Mouse (Mus musculus): ENCODE results near the gene Akt2. TPM values are rescaled to one million over a fixed set of nuclear protein-coding genes. Genes with fewer than 3 reads are reported as not detected.
"Not testable (repeated sequence)": the region's sequence is repeated elsewhere in the genome, so short reads cannot be mapped to it uniquely, and the experiment has no call there.

The Akt2 gene
- total and polyA plus RNA-seq, 3 experiments, result 73.5 to 127 TPM; not detected in 1

DNA sequence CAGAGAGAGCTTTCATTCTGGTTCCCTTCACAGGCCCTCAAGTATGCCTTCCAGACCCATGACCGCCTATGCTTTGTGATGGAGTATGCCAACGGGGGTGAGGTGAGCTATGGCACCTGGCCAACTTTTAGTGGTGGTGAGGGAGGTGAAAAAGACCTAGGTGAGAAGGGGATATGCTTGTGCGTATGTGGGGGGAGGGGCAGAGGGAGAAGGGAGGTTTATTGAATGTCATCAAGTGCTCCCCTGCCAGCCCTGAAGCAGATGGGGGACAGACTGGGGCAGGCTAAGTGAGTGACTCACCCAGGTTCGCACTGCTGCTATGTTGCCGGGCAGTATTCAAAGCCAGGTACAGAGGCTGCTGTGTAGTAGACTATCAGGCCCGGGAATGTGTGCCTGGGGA is 41.8 kb downstream of the Akt2 start:
- Histone ChIP-seq H3K79me2 (ENCODE audit: control insufficient read depth, insufficient read depth, low read length, poor library complexity) (no peaks in the 10 kb centered on the region), H3K36me3 (ENCODE audit: control insufficient read depth in 1 of 2, insufficient read depth in 2 of 2, low read length in 2 of 2) (no peaks in the 10 kb centered on the region; a peak in 1 of 4 replicates), H3K27ac (ENCODE audit: control insufficient read depth, low read depth, low read length) (no peak overlapping the region), H3K27me3 (ENCODE audit: control insufficient read depth in 1 of 2, insufficient read depth in 2 of 2, low read length in 2 of 2) (no peaks in the 10 kb centered on the region), H3K4me3 (ENCODE audit: control insufficient read depth in 1 of 2, insufficient read depth in 1 of 2, low read depth in 2 of 2, low read length in 2 of 2) (no peak overlapping the region), H3K9ac (ENCODE audit: control insufficient read depth, low read depth, low read length, poor library complexity, severe bottlenecking) (no peak overlapping the region), H3K4me1 (ENCODE audit: control insufficient read depth in 1 of 2, insufficient read depth in 2 of 2, low read length in 2 of 2) (no peaks in the 10 kb centered on the region), H3K9me3 (replicated peaks; ENCODE audit: insufficient read depth, low read length) (no peaks in the 10 kb centered on the region)
- TF ChIP-seq ZNF384 (IDR thresholded peaks at IDR 0.05; ENCODE audit: low read depth, low read length) (no peak), EP300 (IDR thresholded peaks at IDR 0.05; ENCODE audit: low read depth in 1 of 2, low read length in 2 of 2) (no peak), MYB (IDR thresholded peaks at IDR 0.05; ENCODE audit: low read depth, low read length) (no peak), USF1 (IDR thresholded peaks at IDR 0.05; ENCODE audit: low read depth, low read length) (no peak), MAZ (IDR thresholded peaks at IDR 0.05; ENCODE audit: low read depth, low read length) (no peak), ETS1 (IDR thresholded peaks at IDR 0.05; ENCODE audit: low read depth, low read length) (no peak), ZKSCAN1 (IDR thresholded peaks at IDR 0.05; ENCODE audit: low read depth, low read length) (no peak), GATA1 (IDR thresholded peaks at IDR 0.05; ENCODE audit: low read depth, low read length) (no peak), NELFE (IDR thresholded peaks at IDR 0.05; ENCODE audit: low read depth, low read length) (no peak), POLR2AphosphoS2 (IDR thresholded peaks at IDR 0.05; ENCODE audit: low read length) (no peak), NRF1 (IDR thresholded peaks at IDR 0.05; ENCODE audit: insufficient read depth, low read depth, low read length, poor library complexity, severe bottlenecking) (no peak), TCF12 (IDR thresholded peaks at IDR 0.05; ENCODE audit: low read depth, low read length) (no peak), ZMIZ1 (IDR thresholded peaks at IDR 0.05; ENCODE audit: low read depth, low read length) (no peak), E2F4 (IDR thresholded peaks at IDR 0.05; ENCODE audit: borderline replicate concordance, low read depth, low read length) (no peak), BHLHE40 (IDR thresholded peaks at IDR 0.05; ENCODE audit: borderline replicate concordance, low read depth, low read length) (no peak), MAX (IDR thresholded peaks at IDR 0.05; ENCODE audit: low read length) (no peak)
- DNase-seq (ENCODE audit: low read depth, low spot score), result no peak

DNA sequence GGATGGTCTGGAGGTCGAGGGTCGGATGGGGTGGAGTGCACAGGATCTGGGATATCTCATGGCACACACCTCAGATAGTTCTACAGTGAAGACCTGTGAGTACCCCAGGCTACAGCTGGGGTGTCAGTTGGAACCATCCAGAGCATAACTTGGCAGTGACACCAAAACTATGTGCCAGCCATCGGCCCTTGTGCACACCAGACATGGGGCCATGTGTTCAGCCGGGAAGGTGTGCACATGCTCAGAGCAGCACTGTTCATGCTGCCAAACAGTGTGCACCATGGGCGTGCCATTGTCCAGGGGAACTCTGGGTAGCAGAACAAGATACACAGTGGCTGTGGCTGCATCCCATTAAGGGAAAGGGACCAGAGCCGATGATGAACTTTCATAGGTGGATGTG is 43.3 kb downstream of the Akt2 start:
- no peaks in the 10 kb centered on the region; a peak in 1 of 4 replicates for H3K36me3 ChIP-seq (ENCODE audit: control insufficient read depth in 1 of 2, insufficient read depth in 2 of 2, low read length in 2 of 2)
- DNase-seq (ENCODE audit: low read depth, low spot score), result no peak
- no peaks in the 10 kb centered on the region for H3K79me2 ChIP-seq (ENCODE audit: control insufficient read depth, insufficient read depth, low read length, poor library complexity)
- H3K9ac ChIP-seq (ENCODE audit: control insufficient read depth, low read depth, low read length, poor library complexity, severe bottlenecking), result no peak overlapping the region
- H3K27ac ChIP-seq (ENCODE audit: control insufficient read depth, low read depth, low read length), result no peak overlapping the region
- no peaks in the 10 kb centered on the region for H3K27me3 ChIP-seq (ENCODE audit: control insufficient read depth in 1 of 2, insufficient read depth in 2 of 2, low read length in 2 of 2)
- no peaks in the 10 kb centered on the region for H3K4me1 ChIP-seq (ENCODE audit: control insufficient read depth in 1 of 2, insufficient read depth in 2 of 2, low read length in 2 of 2)
- TF ChIP-seq POLR2A (IDR thresholded peaks at IDR 0.05; ENCODE audit: control insufficient read depth in 1 of 2, insufficient read depth in 1 of 2, low read depth in 1 of 2, low read length in 2 of 2, poor library complexity in 1 of 2) (no peak), EP300 (IDR thresholded peaks at IDR 0.05; ENCODE audit: low read depth in 1 of 2, low read length in 2 of 2) (no peak), MAX (IDR thresholded peaks at IDR 0.05; ENCODE audit: low read length) (no peak), BHLHE40 (IDR thresholded peaks at IDR 0.05; ENCODE audit: borderline replicate concordance, low read depth, low read length) (no peak), MYB (IDR thresholded peaks at IDR 0.05; ENCODE audit: low read depth, low read length) (no peak), CHD2 (IDR thresholded peaks at IDR 0.05; ENCODE audit: low read length) (no peak), E2F4 (IDR thresholded peaks at IDR 0.05; ENCODE audit: borderline replicate concordance, low read depth, low read length) (no peak)
- H3K4me3 ChIP-seq (ENCODE audit: control insufficient read depth in 1 of 2, insufficient read depth in 1 of 2, low read depth in 2 of 2, low read length in 2 of 2), result no peak overlapping the region
- no peaks in the 10 kb centered on the region for H3K9me3 ChIP-seq (replicated peaks; ENCODE audit: insufficient read depth, low read length)

DNA sequence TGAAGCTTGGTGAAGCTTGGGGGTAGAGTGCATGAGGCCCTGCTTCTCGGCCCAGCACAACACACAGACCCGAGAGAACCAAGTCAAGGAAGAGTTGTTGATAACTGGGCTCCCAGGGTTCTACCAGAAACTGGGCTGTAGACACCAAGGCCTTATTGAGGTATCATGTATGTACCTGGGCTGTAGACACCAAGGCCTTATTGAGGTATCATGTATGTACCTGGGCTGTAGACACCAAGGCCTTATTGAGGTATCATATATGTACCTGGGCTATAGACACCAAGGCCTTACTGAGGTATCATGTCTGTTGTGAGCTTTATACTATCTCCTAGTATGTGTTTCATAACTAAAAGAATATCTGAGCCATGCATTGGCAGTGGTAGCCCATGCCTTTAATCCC is 43.7 kb downstream of the Akt2 start:
- not testable (repeated sequence) for H3K36me3 ChIP-seq (ENCODE audit: control insufficient read depth in 1 of 2, insufficient read depth in 2 of 2, low read length in 2 of 2); H3K27ac ChIP-seq (ENCODE audit: control insufficient read depth, low read depth, low read length); DNase-seq (ENCODE audit: low read depth, low spot score); H3K4me3 ChIP-seq (ENCODE audit: control insufficient read depth in 1 of 2, insufficient read depth in 1 of 2, low read depth in 2 of 2, low read length in 2 of 2); H3K27me3 ChIP-seq (ENCODE audit: control insufficient read depth in 1 of 2, insufficient read depth in 2 of 2, low read length in 2 of 2); H3K4me1 ChIP-seq (ENCODE audit: control insufficient read depth in 1 of 2, insufficient read depth in 2 of 2, low read length in 2 of 2); H3K9me3 ChIP-seq (replicated peaks; ENCODE audit: insufficient read depth, low read length); H3K79me2 ChIP-seq (ENCODE audit: control insufficient read depth, insufficient read depth, low read length, poor library complexity); H3K9ac ChIP-seq (ENCODE audit: control insufficient read depth, low read depth, low read length, poor library complexity, severe bottlenecking)
